Mouse (Mus musculus) bone marrow macrophage, adult 2 months (primary cell): ENCODE results near the gene Oxct2b.

Experiments
- CTCF ChIP-seq: IDR thresholded peaks from 2 replicates; pipeline ENCODE4 v1.5.1; 2012; ENCODE audit warnings: low read depth, mild to moderate bottlenecking, low read length, moderate library complexity
- POLR2A ChIP-seq: IDR thresholded peaks from 2 replicates; pipeline ENCODE4 v1.6.1; 2012; ENCODE audit warnings: mild to moderate bottlenecking, low read depth, low read length, borderline replicate concordance

DNA sequence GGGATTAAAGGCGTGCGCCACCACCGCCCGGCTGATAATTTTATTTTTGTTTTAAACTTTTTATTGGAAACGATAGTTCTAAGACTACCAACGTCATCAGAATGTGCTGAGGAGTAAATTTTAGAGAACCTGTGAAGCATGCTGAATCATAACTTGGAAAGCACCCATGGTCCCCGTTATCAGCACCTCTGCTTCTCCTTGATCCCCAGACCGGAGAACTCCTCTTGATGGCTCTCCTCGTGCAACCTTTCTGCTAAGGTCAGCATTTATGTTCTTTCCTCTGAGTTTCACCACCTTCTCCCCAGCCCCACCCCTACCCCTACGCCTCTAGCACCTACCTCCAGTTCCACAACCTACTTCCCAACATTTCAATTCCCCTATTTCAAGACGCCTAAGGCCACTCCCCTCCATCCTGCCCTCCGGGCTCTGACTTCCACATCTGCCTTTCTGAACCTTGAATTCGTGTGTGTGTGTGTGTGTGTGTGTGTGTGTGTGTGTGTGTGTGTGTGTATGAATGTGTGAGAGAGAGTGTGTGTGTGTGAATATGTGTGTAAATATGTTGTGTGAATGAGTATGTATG is 32.7 kb upstream of the Oxct2b start:
- TF ChIP-seq CTCF (no peak), POLR2A (no peak)
